Mouse (Mus musculus): ENCODE data around the gene Olfr1314.

The Olfr1314 gene

DNA sequence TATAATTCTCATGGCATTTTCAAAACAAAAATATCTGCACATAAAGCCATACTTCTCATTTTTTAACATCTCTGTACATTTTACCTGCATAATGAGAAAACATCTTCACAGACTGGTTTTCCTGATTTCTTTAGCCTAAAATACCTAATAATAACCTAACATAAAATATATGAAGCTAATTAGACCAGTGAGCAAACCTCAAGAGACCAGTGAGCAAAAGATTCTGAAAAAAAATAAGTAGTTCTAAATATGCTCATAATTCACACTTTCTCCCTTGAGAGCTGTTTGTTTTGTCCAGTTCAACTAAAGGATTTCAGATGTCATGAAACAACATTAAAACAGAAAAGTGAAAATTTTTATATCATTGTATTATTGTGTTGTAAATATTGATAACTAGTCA lies at the start of gene Olfr1314:
Olfr1314 (minus strand) TSS at position 101 of the 400 bp plus-strand sequence.

DNA sequence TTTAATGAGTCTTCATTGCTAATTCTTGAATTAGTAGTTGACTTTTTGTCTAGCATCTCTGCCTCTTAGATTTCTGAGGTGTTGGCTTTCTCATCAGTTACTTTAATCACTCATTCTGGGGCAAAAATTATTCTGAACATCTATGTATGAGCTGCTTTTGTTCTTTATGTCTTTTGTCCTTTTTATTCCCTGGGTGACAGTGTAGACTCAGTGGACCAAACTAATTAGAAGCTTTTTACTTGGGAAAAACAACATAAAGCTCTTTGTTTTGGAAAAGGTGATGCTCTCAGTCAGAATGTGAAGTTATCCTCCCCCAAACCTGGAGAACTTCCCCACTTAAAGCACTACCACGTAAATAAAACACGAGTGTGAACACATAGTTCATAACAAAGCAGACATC lies 43.4 kb upstream of the Olfr1314 start, which contains the start of gene Olfr1317:
Olfr1317 (plus strand) TSS at position 301 of the 400 bp plus-strand sequence.
- 72% methylated on average over 2 of the region's 2 CpGs for WGBS

DNA sequence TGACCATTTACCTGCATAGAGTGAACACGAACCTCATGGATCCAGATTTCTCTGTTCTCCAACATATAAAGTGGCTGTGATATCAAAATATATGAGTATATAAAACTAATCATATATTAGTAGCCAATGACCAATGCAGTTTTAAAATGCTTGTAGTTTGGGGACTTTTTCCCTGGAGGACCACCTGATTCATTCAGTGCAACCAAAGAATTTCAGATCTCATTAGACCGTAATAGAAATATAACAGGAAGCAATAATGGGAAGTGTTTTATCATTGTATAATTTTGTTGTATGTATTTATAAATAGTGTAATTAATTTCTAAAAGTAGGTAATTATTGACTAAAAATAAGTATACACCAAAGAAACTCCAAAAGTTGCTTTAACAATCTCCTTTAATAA lies 38.3 kb upstream of the Olfr1314 start, which contains the start of gene Olfr1316:
Olfr1316 (minus strand) TSS at position 101 of the 400 bp plus-strand sequence.
- 91% methylated on average over 2 of the region's 2 CpGs for WGBS

DNA sequence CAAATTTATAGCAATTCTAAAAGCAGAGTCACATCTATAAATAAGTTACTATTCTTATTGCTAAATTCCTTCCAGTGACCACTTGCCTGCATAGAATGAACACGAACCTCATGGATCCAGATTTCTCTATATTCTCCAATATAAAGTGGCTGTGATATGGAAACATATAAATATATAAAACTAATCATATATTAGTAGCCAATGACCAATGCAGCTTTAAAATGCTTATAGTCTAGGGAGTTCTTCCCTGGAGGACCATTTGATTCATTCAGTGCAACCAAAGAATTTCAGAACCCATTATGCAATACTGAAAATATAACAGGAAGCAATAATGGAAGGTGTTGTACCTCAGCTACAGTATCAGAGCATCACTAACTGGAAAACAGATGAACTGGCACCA lies 18.8 kb upstream of the Olfr1314 start, which contains the start of gene Olfr1315-ps1:
Olfr1315-ps1 (minus strand) TSS at position 101 of the 400 bp plus-strand sequence.
- WGBS = 73% methylated on average over 1 of the region's 1 CpGs

DNA sequence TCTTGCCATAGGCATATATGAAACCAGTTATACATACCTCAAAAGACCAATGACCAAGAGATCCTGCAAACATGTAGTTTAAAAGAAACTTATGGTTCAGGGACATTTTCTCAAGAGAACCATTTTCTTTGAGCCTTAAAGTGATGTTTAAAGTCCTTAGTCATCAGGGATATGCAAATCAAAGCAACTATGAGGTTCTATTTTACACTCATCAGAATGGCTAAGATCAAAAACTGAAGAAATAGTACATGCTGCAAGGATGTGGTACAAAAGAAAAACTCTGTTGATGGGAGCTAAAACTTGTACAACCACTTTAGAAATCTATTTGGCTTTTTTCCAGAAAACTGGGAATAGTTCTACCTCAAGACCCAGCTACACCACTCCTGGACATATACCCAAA lies 18.8 kb downstream of the Olfr1314 start, which contains the start of gene Olfr1313:
Olfr1313 (minus strand) TSS at position 101 of the 400 bp plus-strand sequence.

DNA sequence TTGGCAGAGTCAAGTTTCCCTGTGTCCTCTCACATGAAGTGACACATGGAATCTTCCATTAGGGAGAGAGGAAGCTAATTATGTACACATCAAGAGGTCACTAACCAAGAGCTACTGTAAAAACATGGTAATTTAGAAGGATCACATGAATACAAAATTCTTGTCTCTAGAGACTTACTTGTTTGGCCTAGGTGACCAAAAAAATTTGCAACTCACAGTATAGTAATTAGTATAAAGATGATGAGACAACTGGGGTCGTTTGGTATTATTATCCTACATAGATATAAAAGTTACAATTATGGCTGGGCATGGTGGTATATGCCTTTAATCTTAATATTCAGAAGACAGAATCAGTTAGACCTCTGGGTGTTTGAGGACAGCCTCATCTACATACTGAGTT lies 46.4 kb downstream of the Olfr1314 start, which contains the start of gene Olfr1312:
Olfr1312 (minus strand) TSS at position 101 of the 400 bp plus-strand sequence.
- 24% methylated on average over 1 of the region's 1 CpGs for WGBS
